Mouse (Mus musculus) fat pad, adult 2 months (tissue): ENCODE measurements around the gene Tnrc18.

Experiments
- DNase-seq: peaks from one replicate; pipeline ENCODE4 v3.0.0-alpha.2; 2011; ENCODE audit warnings: low read depth, low spot score; ENCODE audit errors: extremely low read depth

The Tnrc18 gene

GRCm38 (mm10) chr5:142811870-142812443 lies 5.5 kb downstream of the Tnrc18 start:
- DNase-seq = no peak

DNA sequence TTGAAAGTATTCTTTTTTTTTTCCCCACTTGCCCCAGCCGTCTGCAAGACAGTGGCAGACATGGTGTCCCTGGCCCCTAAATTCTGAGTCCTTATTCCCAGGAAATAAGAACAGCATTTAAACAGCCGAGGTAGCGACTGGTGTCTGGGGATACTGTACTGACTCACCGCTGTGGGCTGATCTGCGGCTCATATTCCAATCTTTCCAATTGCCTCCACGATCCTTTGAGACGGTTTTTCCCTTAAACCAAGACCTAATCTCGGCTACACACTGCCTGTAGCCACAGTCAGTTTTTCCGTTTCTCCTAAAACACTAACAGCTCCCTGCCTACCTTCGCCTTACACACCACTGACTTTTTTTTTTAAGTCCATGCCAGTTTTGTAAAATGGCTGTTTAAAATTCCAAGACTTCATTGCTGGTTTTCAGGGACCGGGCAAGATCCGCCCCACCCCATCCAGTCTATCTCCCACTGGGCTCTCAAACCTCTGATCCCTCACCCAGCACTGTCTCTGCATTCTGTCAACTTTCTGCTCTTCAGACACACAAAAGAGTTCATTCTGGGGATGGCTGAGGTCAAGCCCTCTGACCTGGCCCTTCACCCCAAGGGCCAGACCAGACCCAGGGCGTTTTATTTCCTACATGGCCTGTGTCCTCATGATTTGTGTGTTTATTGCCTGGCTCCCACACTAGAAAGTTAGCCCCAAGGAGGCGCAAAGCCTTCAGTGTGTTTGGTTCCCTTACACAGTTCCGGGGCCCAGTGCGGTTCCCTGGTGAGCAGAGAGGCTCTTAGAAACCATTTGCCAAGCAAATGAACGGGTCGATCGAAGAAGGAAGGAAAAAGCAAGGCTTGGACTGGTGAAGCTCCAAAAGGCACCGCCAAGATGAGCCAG lies 6.5 kb downstream of the Tnrc18 start:
- DNase-seq = no peak

DNA sequence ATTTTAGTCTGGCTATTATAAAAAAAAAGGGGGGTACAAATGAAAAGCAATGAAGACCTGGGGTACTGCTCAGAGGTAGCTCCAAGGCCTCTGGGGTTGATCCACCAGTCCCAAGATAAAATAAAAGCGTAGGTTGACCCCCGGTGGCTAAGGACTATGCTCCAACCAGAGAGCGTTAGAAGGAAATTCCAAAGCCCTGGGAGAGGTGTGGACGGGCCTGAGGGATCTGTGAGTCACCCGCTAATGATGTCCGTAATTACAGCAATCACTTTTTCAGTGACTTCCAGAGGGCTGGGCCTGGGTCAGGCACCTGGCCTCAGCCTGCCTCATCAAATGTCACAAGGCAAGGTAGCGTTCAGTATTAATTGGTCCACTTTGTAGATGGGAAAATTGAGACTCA lies 9.8 kb downstream of the Tnrc18 start:
- no peak for DNase-seq

DNA sequence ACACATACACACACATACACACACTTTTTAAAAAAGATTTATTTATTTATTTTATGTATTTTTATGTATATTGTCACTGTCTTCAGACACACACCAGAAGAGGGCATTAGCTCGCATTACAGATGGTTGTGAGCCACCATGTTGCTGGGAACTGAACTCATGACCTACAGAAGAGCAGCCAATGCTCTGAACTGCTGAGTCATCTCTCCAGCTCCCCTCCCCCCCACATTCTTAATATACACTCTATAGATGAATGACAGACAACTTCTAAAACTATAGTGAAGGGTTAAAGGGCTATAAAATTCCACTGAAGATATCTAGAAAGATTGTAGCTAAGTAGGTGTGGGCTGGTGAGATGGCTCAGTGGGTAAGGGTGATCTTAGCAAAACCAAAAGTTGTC lies 13.7 kb downstream of the Tnrc18 start:
- DNase-seq = no peak

- no peak for DNase-seq
Measured at GRCm38 (mm10) chr5:142802884-142803283, 14.6 kb downstream of the Tnrc18 start.

DNA sequence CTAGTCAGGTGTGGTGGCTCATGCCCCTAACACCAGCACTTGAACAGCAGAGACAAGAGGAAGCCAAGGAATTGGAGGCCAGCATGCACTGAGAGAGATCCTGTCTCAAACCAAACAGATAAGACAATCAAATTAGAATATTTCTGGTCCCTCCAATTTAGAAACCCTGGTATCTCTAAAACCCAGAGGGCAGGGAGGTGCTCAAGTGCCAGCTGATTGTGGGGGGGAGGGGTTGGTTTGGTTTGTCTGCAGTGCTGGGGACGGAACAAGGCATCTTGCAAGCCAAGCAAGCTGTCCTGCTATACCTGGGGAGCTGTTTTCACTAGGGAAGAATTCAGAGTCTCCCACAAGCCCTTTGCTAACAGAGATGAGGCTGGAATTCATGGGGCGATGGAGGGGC lies 15.5 kb downstream of the Tnrc18 start:
- DNase-seq = no peak

DNA sequence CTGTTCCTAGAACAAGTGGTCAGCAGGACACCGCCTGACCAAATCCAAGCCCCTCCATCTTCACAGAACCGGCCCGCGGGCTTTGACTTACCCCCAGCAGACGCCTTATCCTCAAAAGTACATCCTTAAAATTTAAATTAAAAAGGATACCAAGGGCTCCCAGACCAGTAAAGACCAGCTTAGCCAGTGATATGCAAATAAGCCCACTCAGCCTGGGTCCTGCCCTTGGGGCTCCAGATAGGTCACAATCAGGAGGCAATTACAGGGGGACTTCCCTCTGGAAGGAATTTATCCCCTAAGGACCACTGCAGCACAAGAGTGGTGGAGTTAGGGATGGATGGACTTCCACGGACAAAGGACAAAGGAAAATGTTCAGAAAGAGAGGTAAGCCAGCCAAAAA lies 16.8 kb downstream of the Tnrc18 start:
- no peak for DNase-seq

GRCm38 (mm10) chr5:142800198-142800597 lies 17.3 kb downstream of the Tnrc18 start:
- DNase-seq = no peak

- DNase-seq = no peak
Measured at GRCm38 (mm10) chr5:142799259-142799658, 18.2 kb downstream of the Tnrc18 start.

- no peak for DNase-seq
Measured at GRCm38 (mm10) chr5:142798190-142798589, 19.3 kb downstream of the Tnrc18 start.

GRCm38 (mm10) chr5:142797620-142798019 lies 19.8 kb downstream of the Tnrc18 start:
- no peak for DNase-seq

DNA sequence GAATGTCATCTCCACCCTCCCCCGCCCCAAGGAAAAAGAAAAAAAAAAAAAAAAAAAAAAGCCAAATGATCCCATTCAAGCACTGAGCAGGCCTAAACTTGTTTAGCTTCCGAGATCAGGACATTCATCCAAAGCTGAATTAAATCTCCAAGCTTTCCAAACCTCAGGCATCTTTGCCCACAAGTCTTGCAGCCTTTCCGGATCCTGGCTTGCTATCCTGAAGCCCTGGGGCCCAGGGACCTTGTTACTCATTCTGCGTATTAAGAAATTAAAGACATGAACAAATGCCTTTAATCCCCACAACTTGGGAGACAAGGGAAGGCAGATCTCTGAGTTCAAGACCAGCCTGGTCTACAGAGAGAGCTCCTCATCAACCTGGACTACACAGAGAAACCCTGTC lies 20.5 kb downstream of the Tnrc18 start:
- DNase-seq = peak; percentile 72

DNA sequence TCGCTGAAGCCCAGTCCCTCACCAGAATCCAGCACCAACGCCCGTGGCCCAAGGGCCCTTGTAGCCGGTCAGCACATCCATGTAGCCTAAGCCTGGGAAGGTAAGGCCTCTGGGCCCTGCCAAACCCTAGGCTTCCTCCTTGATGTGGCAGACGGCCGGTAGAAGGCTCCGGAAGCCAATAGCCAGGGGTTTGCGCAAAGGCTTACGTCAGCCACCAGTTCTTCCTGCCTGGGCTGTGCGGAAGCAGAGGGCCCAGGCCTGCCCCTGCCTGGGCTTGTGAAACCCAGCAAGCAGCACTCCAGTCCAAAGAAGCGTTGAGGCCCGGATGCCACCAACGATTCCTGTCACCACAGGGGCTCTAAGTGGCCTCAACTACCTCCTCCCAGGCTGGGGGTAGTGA lies 22.9 kb downstream of the Tnrc18 start:
- no peak for DNase-seq

DNA sequence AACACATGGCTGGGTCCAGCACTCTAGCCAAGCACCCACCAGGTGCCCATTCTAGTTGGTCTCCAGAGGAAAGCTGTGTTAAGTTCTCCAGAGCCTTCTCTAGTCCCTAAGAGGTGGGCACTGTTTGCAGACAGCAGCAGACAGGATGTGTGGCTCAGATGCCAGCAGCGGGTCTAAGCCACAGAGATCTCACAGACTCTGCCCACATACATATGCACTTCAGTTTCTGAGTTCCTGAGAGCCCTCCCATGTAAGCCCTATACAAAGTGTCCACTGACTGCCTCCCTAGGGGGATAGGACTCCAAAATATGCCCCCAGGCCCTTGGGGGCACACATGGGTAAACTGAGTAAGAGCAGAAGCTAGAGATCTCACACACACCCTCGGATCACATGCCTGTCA lies 23.3 kb downstream of the Tnrc18 start:
- DNase-seq = no peak

DNA sequence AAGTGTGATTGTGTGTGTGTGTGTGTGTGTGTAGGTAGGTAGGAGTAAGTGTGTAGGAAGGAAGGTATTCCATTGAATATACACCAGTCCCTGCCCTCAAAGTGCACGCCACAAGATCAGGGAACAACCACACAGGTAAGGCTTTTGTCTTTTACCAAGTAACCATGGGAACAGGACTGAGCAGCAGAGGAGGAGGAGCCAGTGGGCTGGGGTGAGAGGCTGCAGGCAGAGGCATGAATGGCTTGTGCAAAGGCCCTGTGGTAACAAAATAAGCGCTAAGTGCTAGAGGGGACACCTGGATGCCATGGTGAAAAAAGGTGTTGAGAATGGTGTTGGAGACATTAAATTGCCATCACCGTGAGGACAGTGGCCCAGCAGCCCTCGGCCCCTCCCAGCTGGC lies 24.9 kb downstream of the Tnrc18 start:
- DNase-seq = no peak

DNA sequence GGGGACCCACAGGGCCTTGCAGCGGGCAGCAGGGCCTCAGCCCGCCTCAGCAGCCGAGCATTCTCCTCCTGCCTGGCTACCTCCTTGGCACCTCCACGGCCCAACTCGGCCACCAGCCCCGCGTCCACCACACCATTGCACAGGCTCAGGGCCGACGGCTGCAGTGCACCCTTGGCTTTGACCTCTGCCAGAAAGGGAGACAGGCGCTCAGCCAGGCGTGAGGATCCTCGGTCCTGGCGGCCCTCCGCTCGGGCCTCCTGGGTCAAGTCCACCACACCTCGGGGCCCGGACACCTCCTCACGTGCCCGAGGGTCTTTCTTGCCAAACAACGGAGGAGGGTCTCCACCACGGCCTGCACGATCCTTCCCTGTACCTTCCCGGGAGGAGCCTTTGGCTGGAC lies 29.2 kb downstream of the Tnrc18 start:
- no peak for DNase-seq

GRCm38 (mm10) chr5:142787304-142787905 lies 30.1 kb downstream of the Tnrc18 start:
- no peak for DNase-seq

GRCm38 (mm10) chr5:142786709-142787108 lies 30.8 kb downstream of the Tnrc18 start:
- no peak for DNase-seq

- no peak for DNase-seq
Measured at GRCm38 (mm10) chr5:142786215-142786614, 31.2 kb downstream of the Tnrc18 start.

- DNase-seq = no peak
Measured at GRCm38 (mm10) chr5:142783142-142783540, 34.3 kb downstream of the Tnrc18 start.

- no peak for DNase-seq
Measured at GRCm38 (mm10) chr5:142782459-142783141, 34.9 kb downstream of the Tnrc18 start.

DNA sequence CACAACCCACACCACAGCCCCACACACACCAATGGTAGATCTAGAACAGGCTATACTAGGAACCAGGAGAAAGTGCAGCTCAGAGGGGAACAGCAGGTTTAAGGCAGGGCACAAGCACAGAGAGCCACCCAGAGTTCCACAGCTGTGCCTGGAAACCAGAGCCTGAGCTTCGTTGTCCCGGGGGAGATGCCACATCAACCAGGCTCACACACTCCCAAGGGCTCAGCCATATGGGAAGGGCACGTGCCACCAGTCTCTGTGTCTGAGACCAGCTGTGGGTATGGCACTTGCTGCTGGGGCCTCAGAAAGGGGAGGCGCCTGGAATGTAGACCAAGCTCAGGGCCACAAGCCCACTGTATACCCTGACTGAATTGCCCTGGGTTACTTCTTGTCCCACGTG lies 36.9 kb downstream of the Tnrc18 start:
- DNase-seq = no peak
